Mouse (Mus musculus) kidney, postnatal 0 days (tissue): ENCODE measurements around the gene Serpinc1. TPM values are rescaled to one million over a fixed set of nuclear protein-coding genes. Genes with fewer than 3 reads are reported as not detected.
"Not testable (repeated sequence)": the region's sequence is repeated elsewhere in the genome, so short reads cannot be mapped to it uniquely, and the experiment has no call there.

Experiments
- ATAC-seq: fragments of 200-750 bp; cut with Nextera tagmentation; replicated peaks from 2 replicates; pipeline ENCODE4 v1.8.0; 2017; ENCODE audit warnings: low read depth, moderate number of reproducible peaks, moderate TSS enrichment, moderate library complexity; ENCODE audit not compliant: low FRiP score
- DNase-seq: peaks from one replicate; pipeline ENCODE4 v3.0.0-alpha.2; 2016; ENCODE audit warnings: low spot score
- H3K27ac ChIP-seq: fragments of 300-500 bp; sonication (generic); 2 replicates; pipeline ENCODE4 v1.5.1; 2014; ENCODE audit warnings: mild to moderate bottlenecking
- H3K27me3 ChIP-seq: fragments of 300-500 bp; sonication (generic); 2 replicates; pipeline ENCODE4 v1.6.1; 2014; ENCODE audit warnings: low read length, mixed read lengths; ENCODE audit not compliant: insufficient read depth
- H3K36me3 ChIP-seq: fragments of 300-500 bp; sonication (generic); 2 replicates; pipeline ENCODE4 v1.6.1; 2014; ENCODE audit warnings: low read length, mixed read lengths; ENCODE audit not compliant: insufficient read depth
- H3K4me1 ChIP-seq: fragments of 300-500 bp; sonication (generic); replicated peaks from 2 replicates; pipeline ENCODE4 v1.6.1; 2014; ENCODE audit warnings: antibody characterized with exemption, low read length, mixed read lengths; ENCODE audit not compliant: insufficient read depth
- H3K4me2 ChIP-seq: fragments of 300-500 bp; sonication (generic); 2 replicates; pipeline ENCODE4 v1.6.1; 2014; ENCODE audit warnings: mild to moderate bottlenecking, low read length, moderate library complexity, mixed read lengths
- H3K4me3 ChIP-seq: fragments of 300-500 bp; sonication (generic); replicated peaks from 2 replicates; pipeline ENCODE4 v1.5.1; 2014; ENCODE audit warnings: low read depth, low read length
- H3K9ac ChIP-seq: fragments of 300-500 bp; sonication (generic); 2 replicates; pipeline ENCODE4 v1.6.1; 2014; ENCODE audit warnings: low read depth, low read length
- H3K9me3 ChIP-seq: fragments of 300-500 bp; sonication (generic); replicated peaks from 2 replicates; pipeline ENCODE4 v1.6.1; 2016; ENCODE audit warnings: low read length, inconsistent platforms, mixed read lengths
- CTCF ChIP-seq: IDR thresholded peaks from 2 replicates; pipeline ENCODE4 v1.5.1; 2016; ENCODE audit warnings: antibody characterized with exemption, low read depth, mild to moderate bottlenecking, moderate library complexity
- WGBS: fragments of 180-500 bp; shearing (Covaris S2); extraction: QIAGEN DNeasy Blood & Tissue Kit; methylation state at CpG from one replicate; pipeline ENCODE4 v1.1.7; 2014; 5-methylcytosine and 5-hydroxymethylcytosine counted together
- polyA plus RNA-seq: library from polyadenylated mRNA; unstranded; fragments of >200 nt; fragmentation: Nextera tagmentation; extraction: Ambion mirVana; gene quantifications from 2 replicates; pipeline ENCODE4 v1.2.1, GENCODE M21; 2015

Serpinc1 gene
- polyA plus RNA-seq, 1 experiment from 2014 or later, result 1.8 TPM

DNA sequence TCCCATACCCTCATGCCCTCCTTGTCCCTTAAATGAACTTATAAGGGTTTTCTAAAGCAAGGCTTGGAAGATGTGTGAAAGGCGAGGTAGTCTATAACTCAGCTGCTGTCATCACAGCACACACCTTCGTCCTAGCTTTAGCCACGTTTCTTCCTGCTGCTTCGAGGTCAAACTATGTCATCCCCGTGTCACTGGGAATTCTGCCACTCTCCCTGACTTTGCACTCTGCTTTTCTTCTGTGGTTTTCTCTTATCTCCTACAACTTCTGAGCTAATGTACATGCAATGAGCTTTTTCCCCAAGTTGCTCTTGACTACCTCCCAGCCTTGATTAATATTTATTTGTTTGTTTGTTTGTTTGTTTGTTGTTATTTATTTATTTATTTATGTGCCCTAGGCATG lies 1.6 kb downstream of the Serpinc1 start:
- Histone ChIP-seq H3K4me3 (no peak overlapping the region), H3K36me3 (no peaks in the 10 kb centered on the region), H3K4me2 (no peak overlapping the region), H3K9ac (no peak overlapping the region), H3K27me3 (no peaks in the 10 kb centered on the region), H3K9me3 (no peaks in the 10 kb centered on the region), H3K27ac (no peak overlapping the region), H3K4me1 (no peaks in the 10 kb centered on the region)
- ATAC-seq, result no peak
- TF ChIP-seq CTCF, result no peak
- 63% methylated on average over 5 of the region's 5 CpGs for WGBS
- DNase-seq, result no peak

DNA sequence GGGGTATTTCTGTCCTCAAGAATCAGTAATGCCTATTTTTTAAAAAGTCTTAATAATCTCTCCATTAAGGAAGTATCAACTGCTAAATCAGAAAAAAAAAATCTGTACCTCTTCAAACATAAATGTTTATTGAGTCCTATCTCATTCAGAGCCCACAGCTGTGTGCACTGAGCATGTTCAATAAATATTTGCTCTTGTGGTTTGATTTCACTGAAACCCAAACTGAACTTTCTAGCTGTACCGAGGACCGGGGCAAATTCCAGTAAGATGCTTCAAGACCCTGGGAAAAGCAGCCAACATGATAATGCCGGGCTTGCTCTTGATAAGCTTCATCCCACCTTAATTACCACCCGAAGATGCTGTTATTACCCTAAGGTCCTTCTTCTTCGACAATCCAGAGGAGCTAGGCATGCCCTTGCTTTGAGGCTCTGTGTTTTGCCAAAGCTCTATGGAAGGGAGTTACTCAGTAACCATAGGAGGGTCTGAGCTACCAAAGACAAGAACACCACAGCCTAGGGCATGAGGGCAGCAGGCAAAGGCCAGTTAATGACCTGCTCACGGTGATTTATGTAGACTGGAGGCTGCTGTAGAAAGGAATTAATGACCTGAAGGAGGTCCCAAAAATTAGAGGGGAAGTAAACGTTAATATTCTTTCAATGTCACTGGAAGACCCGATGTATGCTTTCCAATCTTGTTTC lies 2.3 kb downstream of the Serpinc1 start:
- Histone ChIP-seq H3K27me3 (no peaks in the 10 kb centered on the region), H3K27ac (no peak overlapping the region), H3K36me3 (no peaks in the 10 kb centered on the region), H3K9me3 (no peaks in the 10 kb centered on the region), H3K4me1 (no peaks in the 10 kb centered on the region), H3K4me3 (no peak overlapping the region), H3K4me2 (no peak overlapping the region), H3K9ac (no peak overlapping the region)
- DNase-seq, result peak; percentile 40
- ATAC-seq, result peak; percentile 38; the same call in 1 of the 2 replicates
- whole genome bisulfite sequencing, result 33% methylated on average over 8 of the region's 8 CpGs
- TF ChIP-seq CTCF, result no peak

DNA sequence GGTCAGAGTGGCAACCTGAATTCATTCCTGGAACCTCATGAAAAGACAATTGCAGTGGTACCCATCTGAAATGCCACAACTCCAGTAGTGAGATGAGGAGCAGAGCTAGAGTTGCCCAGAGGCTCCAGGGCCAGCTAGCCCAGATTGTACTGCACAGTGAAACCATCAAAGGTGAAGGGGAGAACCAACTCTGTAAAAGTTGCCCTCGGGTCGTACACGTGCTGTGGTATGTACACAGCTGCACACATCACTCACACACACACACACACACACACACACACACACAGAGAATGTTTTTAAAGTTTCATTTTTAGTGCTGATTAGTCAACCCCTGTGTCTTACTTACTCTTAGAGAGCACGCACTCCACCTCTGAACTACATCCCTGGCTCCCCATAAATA lies 3.0 kb downstream of the Serpinc1 start:
- no peaks in the 10 kb centered on the region for H3K4me1 ChIP-seq
- ATAC-seq (no peak), DNase-seq (no peak)
- 68% methylated on average over 4 of the region's 4 CpGs for WGBS
- H3K36me3 ChIP-seq, result no peaks in the 10 kb centered on the region
- no peak overlapping the region for H3K4me3 ChIP-seq
- H3K9me3 ChIP-seq, result no peaks in the 10 kb centered on the region
- H3K9ac ChIP-seq, result no peak overlapping the region
- H3K27me3 ChIP-seq, result no peaks in the 10 kb centered on the region
- no peak overlapping the region for H3K27ac ChIP-seq
- no peak overlapping the region for H3K4me2 ChIP-seq
- no peak for TF ChIP-seq CTCF

DNA sequence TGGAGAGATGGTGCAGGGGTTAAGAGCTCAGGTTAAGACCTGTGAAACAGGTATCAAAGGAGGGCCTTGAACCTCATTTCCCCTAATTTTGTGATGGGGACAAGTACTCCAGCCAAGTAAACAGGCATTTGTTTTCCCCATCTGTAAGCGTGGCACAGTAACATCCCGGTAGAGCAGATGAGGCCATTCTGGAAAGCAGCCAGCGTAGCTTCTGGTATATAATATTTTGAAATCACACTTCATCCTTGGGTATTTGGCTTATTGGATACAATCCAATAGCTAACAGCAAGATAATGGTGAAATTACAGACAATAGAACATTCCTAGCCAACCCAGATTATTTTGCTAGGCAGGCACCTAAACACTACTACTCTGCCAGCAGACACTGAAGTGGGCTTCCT lies 4.5 kb downstream of the Serpinc1 start:
- ATAC-seq, result no peak

DNA sequence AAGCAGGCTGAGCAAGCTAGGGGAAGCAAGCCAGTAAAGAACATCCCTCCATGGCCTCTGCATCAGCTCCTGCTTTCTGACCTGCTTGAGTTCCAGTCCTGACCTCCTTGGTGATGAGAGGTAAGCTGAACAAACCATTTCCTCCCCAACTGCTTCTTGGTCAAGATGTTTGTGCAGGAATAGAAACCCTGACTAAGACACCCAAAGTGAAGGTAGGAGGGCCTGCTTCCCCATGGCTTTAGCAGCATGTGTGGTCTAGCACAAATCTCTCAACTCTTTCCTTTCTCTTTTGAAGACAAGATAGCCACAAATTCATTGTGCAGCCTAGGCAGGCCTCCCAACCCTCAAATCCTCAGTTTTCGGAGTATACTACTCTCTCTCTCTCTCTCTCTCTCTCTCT lies 6.3 kb downstream of the Serpinc1 start:
- H3K4me1 ChIP-seq, H3K27me3 ChIP-seq, DNase-seq, H3K9ac ChIP-seq, ATAC-seq, H3K4me3 ChIP-seq, H3K4me2 ChIP-seq, H3K36me3 ChIP-seq, H3K9me3 ChIP-seq, H3K27ac ChIP-seq: not testable (repeated sequence)
- WGBS, result 74% methylated on average over 1 of the region's 1 CpGs

More for the DNA sequence above, 4.5 kb downstream of the Serpinc1 start:
- Histone ChIP-seq H3K9ac (no peak overlapping the region), H3K4me1 (no peaks in the 10 kb centered on the region), H3K27ac (no peak overlapping the region), H3K27me3 (no peaks in the 10 kb centered on the region), H3K4me3 (no peak overlapping the region), H3K4me2 (no peak overlapping the region), H3K36me3 (no peaks in the 10 kb centered on the region), H3K9me3 (no peaks in the 10 kb centered on the region)
- 77% methylated on average over 3 of the region's 3 CpGs for WGBS
- no peak for DNase-seq
- no peak for TF ChIP-seq CTCF

DNA sequence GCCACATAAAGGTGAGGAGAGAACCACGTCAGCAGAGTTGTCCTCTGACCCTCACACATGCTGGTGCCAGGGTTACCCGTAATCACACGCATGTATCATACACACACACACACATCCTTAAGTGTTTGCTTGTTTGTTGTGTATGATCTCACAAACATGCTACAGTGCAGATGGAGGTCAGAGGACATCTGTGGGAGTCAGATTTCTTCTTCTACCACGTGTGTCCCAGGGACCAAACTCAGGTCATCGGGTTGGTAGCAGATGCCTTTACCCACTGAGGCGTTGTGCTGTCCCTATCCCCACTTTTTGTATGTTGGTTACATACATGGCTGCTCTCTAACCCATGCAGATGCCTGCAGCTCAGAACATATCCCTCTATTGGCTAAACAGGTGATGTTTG lies 7.1 kb downstream of the Serpinc1 start:
- Histone ChIP-seq H3K4me3 (no peak overlapping the region), H3K9ac (no peak overlapping the region), H3K36me3 (no peaks in the 10 kb centered on the region), H3K4me2 (no peak overlapping the region), H3K27me3 (no peaks in the 10 kb centered on the region), H3K9me3 (no peaks in the 10 kb centered on the region), H3K27ac (no peak overlapping the region), H3K4me1 (no peaks in the 10 kb centered on the region)
- WGBS, result 74% methylated on average over 6 of the region's 6 CpGs
- TF ChIP-seq CTCF, result no peak
- ATAC-seq, result no peak
- DNase-seq, result no peak
